Mouse (Mus musculus) heart, embryonic 13.5 days (tissue): ENCODE results near the gene Cacna1f. TPM values are rescaled to one million over a fixed set of nuclear protein-coding genes. Genes with fewer than 3 reads are reported as not detected.

Experiments
- ATAC-seq: fragments of 200-750 bp; cut with Nextera tagmentation; 2 replicates; pipeline ENCODE4 v1.8.0; 2017; ENCODE audit warnings: moderate TSS enrichment; ENCODE audit not compliant: insufficient number of reproducible peaks, low FRiP score, low TSS enrichment; ENCODE audit errors: extremely low read depth
- H3K27ac ChIP-seq: fragments of 300-500 bp; sonication (generic); replicated peaks from 2 replicates; pipeline ENCODE4 v1.5.1; 2015; ENCODE audit warnings: moderate library complexity, mild to moderate bottlenecking, inconsistent platforms
- H3K27me3 ChIP-seq: fragments of 300-500 bp; sonication (generic); replicated peaks from 2 replicates; pipeline ENCODE4 v1.6.1; 2015; ENCODE audit warnings: mild to moderate bottlenecking, inconsistent platforms
- H3K36me3 ChIP-seq: fragments of 300-500 bp; sonication (generic); 2 replicates; pipeline ENCODE4 v1.6.1; 2015; ENCODE audit warnings: mild to moderate bottlenecking, inconsistent platforms
- H3K4me1 ChIP-seq: fragments of 300-500 bp; sonication (generic); 2 replicates; pipeline ENCODE4 v1.6.1; 2015; ENCODE audit warnings: inconsistent platforms
- H3K4me2 ChIP-seq: fragments of 300-500 bp; sonication (generic); 2 replicates; pipeline ENCODE4 v1.6.1; 2015; ENCODE audit warnings: inconsistent platforms, mild to moderate bottlenecking, moderate library complexity
- H3K4me3 ChIP-seq: fragments of 300-500 bp; sonication (generic); 2 replicates; pipeline ENCODE4 v1.5.1; 2015; ENCODE audit warnings: moderate library complexity, mild to moderate bottlenecking, inconsistent platforms
- H3K9ac ChIP-seq: fragments of 300-500 bp; sonication (generic); 2 replicates; pipeline ENCODE4 v1.6.1; 2015; ENCODE audit warnings: inconsistent platforms, mild to moderate bottlenecking, moderate library complexity
- H3K9me3 ChIP-seq: fragments of 300-500 bp; sonication (generic); 2 replicates; pipeline ENCODE4 v1.6.1; 2016; ENCODE audit warnings: inconsistent platforms
- WGBS: fragments of 180-500 bp; shearing (Covaris S2); methylation state at CpG from one replicate; pipeline ENCODE4 v1.1.7; 2015; ENCODE audit warnings: mixed read lengths; 5-methylcytosine and 5-hydroxymethylcytosine counted together
- polyA plus RNA-seq: library from polyadenylated mRNA; unstranded; fragments of >200 nt; fragmentation: Nextera tagmentation; extraction: Ambion mirVana; gene quantifications from 2 replicates; pipeline ENCODE4 v1.2.1, GENCODE M21; 2015

The Cacna1f gene
- polyA plus RNA-seq, 1 experiment from 2014 or later, result not detected

- ATAC-seq, result peak; percentile 80; the same call in 1 of the 2 replicates
- Histone ChIP-seq H3K36me3 (no peaks in the 10 kb centered on the region), H3K4me3 (peak overlapping the region; percentile 45), H3K4me1 (no peaks in the 10 kb centered on the region), H3K9ac (peak overlapping the region; percentile 66), H3K27ac (no peak overlapping the region; the same call in 1 of the 2 replicates), H3K9me3 (no peaks in the 10 kb centered on the region), H3K4me2 (peak overlapping the region; percentile 69), H3K27me3 (no peaks in the 10 kb centered on the region)
- WGBS, result 13% methylated on average over 27 of the region's 27 CpGs
Observed at GRCm38 (mm10) chrX:7679405-7680056, 72.6 kb downstream of the Cacna1f start.

- Histone ChIP-seq H3K9ac (peak overlapping the region; percentile 66), H3K4me2 (peak overlapping the region; percentile 69), H3K36me3 (no peaks in the 10 kb centered on the region), H3K4me3 (peak overlapping the region; percentile 45), H3K27ac (no peak overlapping the region), H3K9me3 (no peaks in the 10 kb centered on the region), H3K27me3 (no peaks in the 10 kb centered on the region), H3K4me1 (no peaks in the 10 kb centered on the region)
- WGBS, result 18% methylated on average over 12 of the region's 12 CpGs
- ATAC-seq, result no peak
Observed at GRCm38 (mm10) chrX:7680057-7680412, 73.2 kb downstream of the Cacna1f start.

GRCm38 (mm10) chrX:7680864-7681263 is 74.0 kb downstream of the Cacna1f start, which contains the start of gene Magix:
Gene Magix, minus strand, starts transcription at chrX:7681251.
- no peak within 1 kb of the TSS for H3K27ac ChIP-seq
- H3K27me3 ChIP-seq, result 0 out of 2 replicates have a peak, but pooled peaks cover 5% of the 10 kb centered on the region
- H3K4me1 ChIP-seq, result no peaks in the 10 kb centered on the region
- H3K9me3 ChIP-seq, result no peaks in the 10 kb centered on the region
- H3K9ac ChIP-seq, result peak within 1 kb of the TSS; percentile 66
- peak within 1 kb of the TSS; percentile 45 for H3K4me3 ChIP-seq
- 62% methylated on average over 14 of the region's 14 CpGs for WGBS
- no peaks in the 10 kb centered on the region for H3K36me3 ChIP-seq
- no peak for ATAC-seq
- peak within 1 kb of the TSS; percentile 69 for H3K4me2 ChIP-seq

Other genes with a start within 250 kb of the Cacna1f start
- gene Usp27x, start 231.3 kb upstream of the Cacna1f start, polyA plus RNA-seq, result 0.44 and 0.56 TPM in 2 replicates
- 0.19 TPM in 1 of 2 replicates, not detected in the other for gene Foxp3, start 33.4 kb upstream of the Cacna1f start, polyA plus RNA-seq
- 1.4 and 1.8 TPM in 2 replicates for gene Ppp1r3f, start 32.8 kb upstream of the Cacna1f start, polyA plus RNA-seq
- gene Ccdc22, start 1.6 kb upstream of the Cacna1f start, polyA plus RNA-seq, result 18.2 and 20.0 TPM in 2 replicates
- 0.55 and 0.75 TPM in 2 replicates for gene Syp, start 31.4 kb downstream of the Cacna1f start, polyA plus RNA-seq
- gene Prickle3, start 50.2 kb downstream of the Cacna1f start, polyA plus RNA-seq, result 7.0 and 7.3 TPM in 2 replicates
- 157 and 175 TPM in 2 replicates for gene Plp2, start 64.3 kb downstream of the Cacna1f start, polyA plus RNA-seq
- gene Magix, start 74.2 kb downstream of the Cacna1f start, polyA plus RNA-seq, result 0.11 and 0.25 TPM in 2 replicates
- 28.3 and 30.2 TPM in 2 replicates for gene Gpkow, start 90.0 kb downstream of the Cacna1f start, polyA plus RNA-seq
- gene Wdr45, start 107.2 kb downstream of the Cacna1f start, polyA plus RNA-seq, result 25.0 and 28.7 TPM in 2 replicates
- 0.27 and 0.74 TPM in 2 replicates for gene Gm45208, start 115.2 kb downstream of the Cacna1f start, polyA plus RNA-seq
- gene Praf2, start 121.4 kb downstream of the Cacna1f start, polyA plus RNA-seq, result 42.4 and 42.5 TPM in 2 replicates
- gene Ccdc120, start 143.8 kb downstream of the Cacna1f start, polyA plus RNA-seq, result 5.6 and 6.1 TPM in 2 replicates
- 16.3 and 16.9 TPM in 2 replicates for gene Tfe3, start 155.5 kb downstream of the Cacna1f start, polyA plus RNA-seq
- gene Gripap1, start 182.7 kb downstream of the Cacna1f start, polyA plus RNA-seq, result 26.7 and 27.3 TPM in 2 replicates
- 0.72 and 1.2 TPM in 2 replicates for gene Kcnd1, start 215.2 kb downstream of the Cacna1f start, polyA plus RNA-seq
- 28.0 and 29.4 TPM in 2 replicates for gene Otud5, start 234.3 kb downstream of the Cacna1f start, polyA plus RNA-seq